Mouse (Mus musculus) kidney, postnatal 4 days (tissue): ENCODE data around the gene Rnf39.
A peak's percentile ranks its signal among the peaks of the same experiment; 100 is the strongest.

Experiments
- DNase-seq, 2 experiments: peaks; one replicate each; pipeline ENCODE4 v3.0.0; 2021; ENCODE audit warnings: mixed read lengths in 2 of 2

Rnf39 gene

GRCm38 (mm10) chr17:36942391-36942790 lies 327 bp upstream of the Rnf39 start:
- DNase-seq, result peak; percentile 36 to 58

GRCm38 (mm10) chr17:36943691-36944090 lies 973 bp downstream of the Rnf39 start:
- DNase-seq, result no peak

GRCm38 (mm10) chr17:36944121-36944775 lies 1.5 kb downstream of the Rnf39 start:
- no peak for DNase-seq

- peak; percentile 64 to 74 for DNase-seq
These were observed 4.5 kb downstream of the Rnf39 start for GRCm38 (mm10) chr17:36947051-36947819.

GRCm38 (mm10) chr17:36948286-36948685 lies 5.6 kb downstream of the Rnf39 start:
- no peak for DNase-seq

GRCm38 (mm10) chr17:36949265-36949664 lies 6.5 kb downstream of the Rnf39 start:
- no peak for DNase-seq

- DNase-seq, result peak; percentile 95 to 97
These were observed 8.5 kb downstream of the Rnf39 start, which contains the start of gene Ppp1r11 for GRCm38 (mm10) chr17:36950981-36951947. Gene Ppp1r11 (minus strand): TSS chr17:36951741.

- DNase-seq, result no peak
These were observed 9.9 kb downstream of the Rnf39 start for GRCm38 (mm10) chr17:36952631-36953030.

- no peak for DNase-seq
These were observed 10.3 kb downstream of the Rnf39 start for GRCm38 (mm10) chr17:36953062-36953461.

- peak; percentile 96 to 97 for DNase-seq
These were observed 15.5 kb downstream of the Rnf39 start, which contains the start of the genes Znrd1 and Znrd1as for GRCm38 (mm10) chr17:36957999-36958743. Gene Znrd1 (minus strand): TSS chr17:36958559. Gene Znrd1as (plus strand): TSS chr17:36958592.

- DNase-seq, result no peak
These were observed 16.2 kb downstream of the Rnf39 start for GRCm38 (mm10) chr17:36958884-36959283.

- no peak for DNase-seq
These were observed 18.4 kb downstream of the Rnf39 start for GRCm38 (mm10) chr17:36961125-36961524.

GRCm38 (mm10) chr17:36966875-36967274 lies 24.2 kb downstream of the Rnf39 start:
- no peak for DNase-seq

- DNase-seq, result no peak
These were observed 27.7 kb downstream of the Rnf39 start for GRCm38 (mm10) chr17:36970316-36970890.

GRCm38 (mm10) chr17:36971172-36971850 lies 28.6 kb downstream of the Rnf39 start:
- no peak for DNase-seq

- no peak for DNase-seq
These were observed 30.1 kb downstream of the Rnf39 start for GRCm38 (mm10) chr17:36972791-36973190.

- DNase-seq, result no peak
These were observed 30.6 kb downstream of the Rnf39 start for GRCm38 (mm10) chr17:36973271-36973787.

GRCm38 (mm10) chr17:36981221-36981813 lies 38.6 kb downstream of the Rnf39 start, which contains the start of gene 2410137M14Rik:
Gene 2410137M14Rik (minus strand): TSS chr17:36981237.
- peak; percentile 11 to 22 for DNase-seq

- DNase-seq, result no peak
These were observed 39.1 kb downstream of the Rnf39 start for GRCm38 (mm10) chr17:36981845-36982244.
